Mouse (Mus musculus) limb, embryonic 11.5 days (tissue): Measurements from ENCODE around the gene Gjc3. TPM values are rescaled to one million over a fixed set of nuclear protein-coding genes. Genes with fewer than 3 reads are reported as not detected.

Experiments used
- polyA plus RNA-seq: library from polyadenylated mRNA; unstranded; fragments of >200 nt; fragmentation: Nextera tagmentation; extraction: Ambion mirVana; gene quantifications from 2 replicates; pipeline ENCODE4 v1.2.1, GENCODE M21; 2014

Gjc3 gene
- polyA plus RNA-seq, 1 experiment from 2014 or later = not detected

Other genes with a start within 250 kb of the Gjc3 start
- 1.2 and 1.8 TPM in 2 replicates for gene Nyap1, start 221.5 kb downstream of the Gjc3 start, polyA plus RNA-seq
- 96.0 and 101 TPM in 2 replicates for gene Tsc22d4, start 217.4 kb downstream of the Gjc3 start, polyA plus RNA-seq
- gene Ppp1r35, start 184.2 kb downstream of the Gjc3 start, polyA plus RNA-seq = 61.4 and 62.0 TPM in 2 replicates
- gene Mepce, start 175.4 kb downstream of the Gjc3 start, polyA plus RNA-seq = 12.0 and 12.2 TPM in 2 replicates
- 19.6 and 20.1 TPM in 2 replicates for gene Zcwpw1, start 175.3 kb downstream of the Gjc3 start, polyA plus RNA-seq
- 0.24 and 0.43 TPM in 2 replicates for gene Pilra, start 126.8 kb downstream of the Gjc3 start, polyA plus RNA-seq
- 0.13 TPM in 1 of 2 replicates, not detected in the other for gene Pilrb1, start 105.0 kb downstream of the Gjc3 start, polyA plus RNA-seq
- gene Pilrb2, start 91.3 kb downstream of the Gjc3 start, polyA plus RNA-seq = not detected in 2 replicates
- gene Cyp3a13, start 41.5 kb downstream of the Gjc3 start, polyA plus RNA-seq = not detected in 2 replicates
- gene Azgp1, start 18.4 kb upstream of the Gjc3 start, polyA plus RNA-seq = not detected in 2 replicates
- gene Smok3a, start 58.2 kb upstream of the Gjc3 start, polyA plus RNA-seq = not detected in 2 replicates
- gene Smok3b, start 58.3 kb upstream of the Gjc3 start, polyA plus RNA-seq = not detected in 2 replicates
- gene Smok3c, start 90.1 kb upstream of the Gjc3 start, polyA plus RNA-seq = not detected in 2 replicates
- gene Zkscan1, start 122.0 kb upstream of the Gjc3 start, polyA plus RNA-seq = 31.5 and 39.9 TPM in 2 replicates
- gene Zscan21, start 153.8 kb upstream of the Gjc3 start, polyA plus RNA-seq = 94.4 and 96.4 TPM in 2 replicates
- gene Zfp113, start 192.6 kb upstream of the Gjc3 start, polyA plus RNA-seq = 21.1 and 23.6 TPM in 2 replicates
- 300 and 307 TPM in 2 replicates for gene Cops6, start 198.0 kb upstream of the Gjc3 start, polyA plus RNA-seq
- 19.5 and 21.2 TPM in 2 replicates for gene Ap4m1, start 208.9 kb upstream of the Gjc3 start, polyA plus RNA-seq
- 336 and 343 TPM in 2 replicates for gene Mcm7, start 209.3 kb upstream of the Gjc3 start, polyA plus RNA-seq
- gene Taf6, start 224.4 kb upstream of the Gjc3 start, polyA plus RNA-seq = 140 and 142 TPM in 2 replicates
- 58.5 and 64.9 TPM in 2 replicates for gene Cnpy4, start 224.4 kb upstream of the Gjc3 start, polyA plus RNA-seq
- gene Mblac1, start 231.2 kb upstream of the Gjc3 start, polyA plus RNA-seq = 7.5 and 8.1 TPM in 2 replicates